Mouse (Mus musculus): ENCODE results near the gene Swap70.

- TF ChIP-seq CTCF (IDR thresholded peaks at IDR 0.05) (no peak), EP300 (IDR thresholded peaks at IDR 0.05) (no peak)
Measured at GRCm38 (mm10) chr7:110286198-110286732, 64.8 kb downstream of the Swap70 start.

Data from lung, postnatal 0 days (tissue).